Comparison of ENCODE assay signal across 8 mouse cellular contexts in genomic region chr15:81663697-81664561, GRCm38 (mm10). TPM values are rescaled to one million over a fixed set of nuclear protein-coding genes. Genes with fewer than 3 reads are reported as not detected.
A peak's percentile ranks its signal among the peaks of the same experiment; 100 is the strongest.
DNase-seq lines count a peak whose midpoint lies in the region; ATAC-seq lines count a peak whose summit lies in the region.

TSS of gene L3mbtl2 (plus strand) at chr15:81663889.

- peak within 1 kb of the TSS; percentile 84 for H3K9ac ChIP-seq in heart, embryonic 13.5 days
- H3K9ac ChIP-seq in liver, embryonic 12.5 days = peak within 1 kb of the TSS; percentile 75
- peak within 1 kb of the TSS; percentile 55 for H3K9ac ChIP-seq in stomach, embryonic 15.5 days

- H3K27ac ChIP-seq in brown adipose tissue, adult 24 weeks (replicated peaks; ENCODE audit: low read depth, low read length) = no peak within 1 kb of the TSS
- H3K27ac ChIP-seq in heart, embryonic 13.5 days (replicated peaks) = peak within 1 kb of the TSS; percentile 43; the same call in 1 of the 2 replicates
- H3K27ac ChIP-seq in liver, embryonic 12.5 days = peak within 1 kb of the TSS; percentile 74
- peak within 1 kb of the TSS; percentile 49; the same call in 1 of the 2 replicates for H3K27ac ChIP-seq in stomach, embryonic 15.5 days

- H3K4me3 ChIP-seq in brown adipose tissue, adult 24 weeks (ENCODE audit: insufficient read depth, low read depth, low read length) = peak within 1 kb of the TSS; percentile 86
- peak within 1 kb of the TSS; percentile 88 for H3K4me3 ChIP-seq in heart, embryonic 13.5 days
- H3K4me3 ChIP-seq in liver, embryonic 12.5 days = peak within 1 kb of the TSS; percentile 73
- H3K4me3 ChIP-seq in stomach, embryonic 15.5 days (replicated peaks) = peak within 1 kb of the TSS; percentile 91

- peak; percentile 95 for DNase-seq in CD4-positive, CD25-positive, alpha-beta regulatory T cell, adult 2 months (ENCODE audit: low read depth, low spot score)
- peak; percentile 26 for DNase-seq in fat pad, adult 2 months (ENCODE audit: extremely low read depth, low read depth, low spot score)
- DNase-seq in kidney, postnatal 10 days = peak; percentile 95
- DNase-seq in natural killer cell, adult 2 months (ENCODE audit: low spot score in 2 of 2) = peak; percentile 79 to 86

- H3K36me3 ChIP-seq in heart, embryonic 13.5 days = peaks cover 21% of the 10 kb centered on the region
- peaks cover 22% of the 10 kb centered on the region for H3K36me3 ChIP-seq in liver, embryonic 12.5 days
- peaks cover 9% of the 10 kb centered on the region for H3K36me3 ChIP-seq in stomach, embryonic 15.5 days

- H3K4me1 ChIP-seq in brown adipose tissue, adult 24 weeks (ENCODE audit: control insufficient read depth, insufficient read depth, insufficient read length, low read length) = peaks cover 3% of the 10 kb centered on the region; the same call in 1 of the 2 replicates
- peaks cover 9% of the 10 kb centered on the region for H3K4me1 ChIP-seq in heart, embryonic 13.5 days
- peaks cover 18% of the 10 kb centered on the region for H3K4me1 ChIP-seq in liver, embryonic 12.5 days
- peaks cover 7% of the 10 kb centered on the region; the same call in 1 of the 2 replicates for H3K4me1 ChIP-seq in stomach, embryonic 15.5 days

- no peaks in the 10 kb centered on the region for H3K27me3 ChIP-seq in heart, embryonic 13.5 days (replicated peaks)
- no peaks in the 10 kb centered on the region for H3K27me3 ChIP-seq in liver, embryonic 12.5 days (replicated peaks)
- no peaks in the 10 kb centered on the region for H3K27me3 ChIP-seq in stomach, embryonic 15.5 days (replicated peaks)

- WGBS in heart, embryonic 13.5 days = under 1% methylated on average over 55 of the region's 55 CpGs
- WGBS in liver, embryonic 12.5 days (ENCODE audit: insufficient replicate concordance) = under 1% methylated on average over 55 of the region's 55 CpGs
- under 1% methylated on average over 55 of the region's 55 CpGs for WGBS in stomach, embryonic 15.5 days

- ATAC-seq in heart, embryonic 13.5 days (ENCODE audit: extremely low read depth, insufficient number of reproducible peaks, low FRiP score, low TSS enrichment) = peak; percentile 91
- ATAC-seq in liver, embryonic 12.5 days = peak; percentile 99
- ATAC-seq in stomach, embryonic 15.5 days (ENCODE audit: insufficient read depth, low FRiP score, low read depth) = peak; percentile 98

- H3K9me3 ChIP-seq in heart, embryonic 13.5 days = no peaks in the 10 kb centered on the region
- H3K9me3 ChIP-seq in liver, embryonic 12.5 days (replicated peaks) = no peaks in the 10 kb centered on the region
- H3K9me3 ChIP-seq in stomach, embryonic 15.5 days = no peaks in the 10 kb centered on the region

- H3K4me2 ChIP-seq in heart, embryonic 13.5 days = peak within 1 kb of the TSS; percentile 91
- H3K4me2 ChIP-seq in liver, embryonic 12.5 days = peak within 1 kb of the TSS; percentile 91
- H3K4me2 ChIP-seq in stomach, embryonic 15.5 days = peak within 1 kb of the TSS; percentile 80

RNA-seq across cellular contexts. Expression of gene L3mbtl2, which starts in this region (rescaled TPM):
- 6.4 and 7.0 TPM in 2 replicates for polyA plus RNA-seq in brown adipose tissue, adult 24 weeks (2012; ENCODE audit: insufficient read depth, insufficient read length, missing spikeins)
- polyA plus RNA-seq in heart, embryonic 13.5 days (2015; fragmentation: Nextera tagmentation; extraction: Ambion mirVana) = 16.5 and 16.6 TPM in 2 replicates
- 29.0 and 29.6 TPM in 2 replicates for polyA plus RNA-seq in liver, embryonic 12.5 days (2016; fragmentation: Nextera tagmentation; extraction: Ambion mirVana)
- polyA plus RNA-seq in stomach, embryonic 15.5 days (2015; fragmentation: Nextera tagmentation; extraction: Ambion mirVana) = 19.3 and 19.7 TPM in 2 replicates

Comparison
In these comparisons a context has a peak if more than half of its experiments do, and no peak if none do; other contexts are left out.
1. DNase-seq: peak in every context shown above with its lines; median percentile 95 in CD4-positive, CD25-positive, alpha-beta regulatory T cell, adult 2 months; 95 in kidney, postnatal 10 days; 82 in natural killer cell, adult 2 months; 26 in fat pad, adult 2 months.